Mouse (Mus musculus): ENCODE results near the gene Sergef.

DNA sequence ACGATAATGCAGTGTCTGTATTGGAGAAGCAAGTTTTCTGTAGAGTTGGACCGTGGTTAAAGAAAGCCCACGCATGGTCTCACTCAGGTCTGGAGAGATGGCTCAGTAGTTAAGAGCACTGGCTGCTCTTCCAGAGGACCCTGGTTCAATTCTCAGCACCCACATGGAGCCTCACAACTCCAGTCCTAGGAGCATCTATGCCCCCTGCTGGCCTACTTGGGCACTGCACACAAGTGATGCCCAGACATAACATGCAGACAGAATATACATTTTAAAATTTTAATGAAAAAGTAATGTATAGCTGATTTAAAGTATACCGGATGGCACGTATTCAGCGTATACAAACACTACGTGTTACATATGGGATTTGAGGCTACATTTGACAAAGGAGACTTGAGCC, 74.2 kb downstream of the Sergef start:
- TF ChIP-seq USF1 (IDR thresholded peaks at IDR 0.05; ENCODE audit: low read depth) (no peak), CEBPB (IDR thresholded peaks at IDR 0.05; ENCODE audit: low read depth) (no peak), CTCF (IDR thresholded peaks at IDR 0.05; ENCODE audit: control insufficient read depth, insufficient read depth, insufficient read length) (no peak), MYOG (IDR thresholded peaks at IDR 0.05; ENCODE audit: control insufficient read depth, extremely low read depth, insufficient read length) (no peak), MAX (IDR thresholded peaks at IDR 0.05) (no peak), MYOD1 (IDR thresholded peaks at IDR 0.05; ENCODE audit: control insufficient read depth, insufficient read length, low read depth) (no peak), FOSL1 (IDR thresholded peaks at IDR 0.05; ENCODE audit: insufficient read depth, low read length, poor library complexity, severe bottlenecking) (no peak)

Data from C2C12 (cell line).